Mouse (Mus musculus): ENCODE measurements around the gene Nasp. TPM values are rescaled to one million over a fixed set of nuclear protein-coding genes. Genes with fewer than 3 reads are reported as not detected.
"Not testable (repeated sequence)": the region's sequence is repeated elsewhere in the genome, so short reads cannot be mapped to it uniquely, and the experiment has no call there.

Gene Nasp
- polyA plus RNA-seq, 1 experiment from 2014 or later, result 78.0 TPM

- no peaks in the 10 kb centered on the region for H3K9me3 ChIP-seq (ENCODE audit: control insufficient read depth, low read length)
- H3K27ac ChIP-seq (replicated peaks in 1 of 2; ENCODE audit: control insufficient read depth in 1 of 2, insufficient read depth in 1 of 2, low read depth in 2 of 2, low read length in 2 of 2), result no peak overlapping the region
- H3K36me3 ChIP-seq (ENCODE audit: control insufficient read depth, insufficient read depth, low read length), result no peaks in the 10 kb centered on the region
- 85% methylated on average over 1 of the region's 1 CpGs for WGBS
- H3K4me3 ChIP-seq (ENCODE audit: control insufficient read depth in 1 of 2, insufficient read depth in 1 of 2, low read depth in 1 of 2, low read length in 2 of 2), result no peak overlapping the region
- no peak overlapping the region for H3K4me2 ChIP-seq (ENCODE audit: low read length)
- H3K9ac ChIP-seq (ENCODE audit: low read length), result no peak overlapping the region
- H3K27me3 ChIP-seq (ENCODE audit: control insufficient read depth, insufficient read depth, low read length), result no peaks in the 10 kb centered on the region
- ATAC-seq (ENCODE audit: insufficient number of reproducible peaks, insufficient read depth, low FRiP score, low read depth), result no peak
- H3K4me1 ChIP-seq (ENCODE audit: control insufficient read depth in 2 of 2, insufficient read depth in 2 of 2, low read length in 2 of 2), result no peaks in the 10 kb centered on the region
These were observed 34.3 kb upstream of the Nasp start for GRCm38 (mm10) chr4:116661998-116662397.

GRCm38 (mm10) chr4:116660829-116661228 is 33.1 kb upstream of the Nasp start:
- H3K36me3 ChIP-seq (ENCODE audit: control insufficient read depth, insufficient read depth, low read length), result no peaks in the 10 kb centered on the region
- 67% methylated on average over 6 of the region's 6 CpGs for WGBS
- no peak overlapping the region for H3K27ac ChIP-seq (replicated peaks in 1 of 2; ENCODE audit: control insufficient read depth in 1 of 2, insufficient read depth in 1 of 2, low read depth in 2 of 2, low read length in 2 of 2)
- no peaks in the 10 kb centered on the region for H3K27me3 ChIP-seq (ENCODE audit: control insufficient read depth, insufficient read depth, low read length)
- H3K4me3 ChIP-seq (ENCODE audit: control insufficient read depth in 1 of 2, insufficient read depth in 1 of 2, low read depth in 1 of 2, low read length in 2 of 2), result no peak overlapping the region
- ATAC-seq (ENCODE audit: insufficient number of reproducible peaks, insufficient read depth, low FRiP score, low read depth), result no peak
- H3K9ac ChIP-seq (ENCODE audit: low read length), result no peak overlapping the region
- H3K4me1 ChIP-seq (ENCODE audit: control insufficient read depth in 2 of 2, insufficient read depth in 2 of 2, low read length in 2 of 2), result no peaks in the 10 kb centered on the region
- H3K4me2 ChIP-seq (ENCODE audit: low read length), result no peak overlapping the region
- H3K9me3 ChIP-seq (ENCODE audit: control insufficient read depth, low read length), result no peaks in the 10 kb centered on the region

- not testable (repeated sequence) for H3K4me1 ChIP-seq (ENCODE audit: control insufficient read depth in 2 of 2, insufficient read depth in 2 of 2, low read length in 2 of 2); H3K36me3 ChIP-seq (ENCODE audit: control insufficient read depth, insufficient read depth, low read length); H3K9me3 ChIP-seq (ENCODE audit: control insufficient read depth, low read length); H3K27me3 ChIP-seq (ENCODE audit: control insufficient read depth, insufficient read depth, low read length); H3K4me2 ChIP-seq (ENCODE audit: low read length); H3K9ac ChIP-seq (ENCODE audit: low read length); H3K27ac ChIP-seq (replicated peaks in 1 of 2; ENCODE audit: control insufficient read depth in 1 of 2, insufficient read depth in 1 of 2, low read depth in 2 of 2, low read length in 2 of 2); ATAC-seq (ENCODE audit: insufficient number of reproducible peaks, insufficient read depth, low FRiP score, low read depth); H3K4me3 ChIP-seq (ENCODE audit: control insufficient read depth in 1 of 2, insufficient read depth in 1 of 2, low read depth in 1 of 2, low read length in 2 of 2)
- WGBS, result 86% methylated on average over 6 of the region's 6 CpGs
These were observed 32.2 kb upstream of the Nasp start for GRCm38 (mm10) chr4:116659916-116660315.

DNA sequence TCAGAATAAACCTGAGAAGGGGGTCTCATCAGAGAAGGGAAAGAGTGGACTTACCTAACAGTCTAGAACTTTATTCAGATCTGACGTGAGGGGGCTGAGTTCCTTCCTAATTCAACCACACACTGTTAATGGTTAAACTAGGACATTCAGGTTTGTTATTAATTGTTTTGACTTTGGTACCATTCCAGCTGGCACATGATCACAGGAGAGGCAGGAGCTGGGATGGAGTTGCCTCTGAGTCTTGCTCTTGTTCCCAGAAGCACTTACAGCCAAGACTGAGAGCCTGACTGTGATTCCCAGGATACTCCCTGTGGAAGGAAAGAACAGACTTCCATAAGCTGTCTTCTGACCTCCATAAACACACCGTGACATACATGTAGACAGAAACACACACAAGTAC is 31.7 kb upstream of the Nasp start:
- no peaks in the 10 kb centered on the region for H3K27me3 ChIP-seq (ENCODE audit: control insufficient read depth, insufficient read depth, low read length)
- no peak for ATAC-seq (ENCODE audit: insufficient number of reproducible peaks, insufficient read depth, low FRiP score, low read depth)
- H3K27ac ChIP-seq (replicated peaks in 1 of 2; ENCODE audit: control insufficient read depth in 1 of 2, insufficient read depth in 1 of 2, low read depth in 2 of 2, low read length in 2 of 2), result no peak overlapping the region
- no peaks in the 10 kb centered on the region for H3K9me3 ChIP-seq (ENCODE audit: control insufficient read depth, low read length)
- WGBS, result 75% methylated on average over 2 of the region's 2 CpGs
- no peak overlapping the region for H3K4me2 ChIP-seq (ENCODE audit: low read length)
- no peak overlapping the region for H3K4me3 ChIP-seq (ENCODE audit: control insufficient read depth in 1 of 2, insufficient read depth in 1 of 2, low read depth in 1 of 2, low read length in 2 of 2)
- H3K4me1 ChIP-seq (ENCODE audit: control insufficient read depth in 2 of 2, insufficient read depth in 2 of 2, low read length in 2 of 2), result no peaks in the 10 kb centered on the region; a peak in 1 of 4 replicates
- no peak overlapping the region for H3K9ac ChIP-seq (ENCODE audit: low read length)
- no peaks in the 10 kb centered on the region for H3K36me3 ChIP-seq (ENCODE audit: control insufficient read depth, insufficient read depth, low read length)

GRCm38 (mm10) chr4:116657971-116658370 is 30.2 kb upstream of the Nasp start:
- no peak overlapping the region for H3K9ac ChIP-seq (ENCODE audit: low read length)
- H3K9me3 ChIP-seq (ENCODE audit: control insufficient read depth, low read length), result no peaks in the 10 kb centered on the region
- no peak overlapping the region for H3K27ac ChIP-seq (replicated peaks in 1 of 2; ENCODE audit: control insufficient read depth in 1 of 2, insufficient read depth in 1 of 2, low read depth in 2 of 2, low read length in 2 of 2)
- WGBS, result 37% methylated on average over 3 of the region's 3 CpGs
- H3K4me3 ChIP-seq (ENCODE audit: control insufficient read depth in 1 of 2, insufficient read depth in 1 of 2, low read depth in 1 of 2, low read length in 2 of 2), result no peak overlapping the region
- no peaks in the 10 kb centered on the region for H3K27me3 ChIP-seq (ENCODE audit: control insufficient read depth, insufficient read depth, low read length)
- H3K4me2 ChIP-seq (ENCODE audit: low read length), result no peak overlapping the region
- ATAC-seq (ENCODE audit: insufficient number of reproducible peaks, insufficient read depth, low FRiP score, low read depth), result no peak
- H3K4me1 ChIP-seq (ENCODE audit: control insufficient read depth in 2 of 2, insufficient read depth in 2 of 2, low read length in 2 of 2), result no peaks in the 10 kb centered on the region; a peak in 1 of 4 replicates
- no peaks in the 10 kb centered on the region for H3K36me3 ChIP-seq (ENCODE audit: control insufficient read depth, insufficient read depth, low read length)

DNA sequence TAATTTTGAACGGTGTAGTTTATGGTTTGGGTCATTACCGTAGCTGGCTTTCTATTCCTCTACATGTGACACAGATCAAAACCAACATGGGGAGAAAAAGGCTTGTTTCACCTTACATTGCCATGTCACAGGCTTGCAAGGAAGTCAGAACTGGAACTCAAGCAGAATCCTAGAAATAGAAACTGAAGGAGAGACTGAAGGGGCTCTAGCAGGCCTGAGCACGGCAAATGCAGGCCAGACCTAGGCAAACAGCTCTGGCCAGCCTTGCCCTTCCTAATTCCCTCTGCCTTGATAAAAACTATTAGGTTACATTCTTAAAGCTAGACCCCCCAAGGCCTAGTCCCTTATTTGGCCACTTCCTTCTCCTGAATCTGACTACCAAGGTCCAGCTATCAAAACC is 27.9 kb upstream of the Nasp start:
- H3K36me3 ChIP-seq (ENCODE audit: control insufficient read depth, insufficient read depth, low read length), result no peaks in the 10 kb centered on the region
- no peak overlapping the region for H3K4me2 ChIP-seq (ENCODE audit: low read length)
- ATAC-seq (ENCODE audit: insufficient number of reproducible peaks, insufficient read depth, low FRiP score, low read depth), result no peak
- H3K9me3 ChIP-seq (ENCODE audit: control insufficient read depth, low read length), result no peaks in the 10 kb centered on the region
- peaks cover 0 to 4% of the 10 kb centered on the region in 2 experiments; a peak in 1 of 4 replicates for H3K4me1 ChIP-seq (ENCODE audit: control insufficient read depth in 2 of 2, insufficient read depth in 2 of 2, low read length in 2 of 2)
- no peaks in the 10 kb centered on the region for H3K27me3 ChIP-seq (ENCODE audit: control insufficient read depth, insufficient read depth, low read length)
- H3K27ac ChIP-seq (replicated peaks in 1 of 2; ENCODE audit: control insufficient read depth in 1 of 2, insufficient read depth in 1 of 2, low read depth in 2 of 2, low read length in 2 of 2), result no peak overlapping the region
- H3K9ac ChIP-seq (ENCODE audit: low read length), result no peak overlapping the region
- WGBS, result 63% methylated on average over 3 of the region's 3 CpGs
- no peak overlapping the region for H3K4me3 ChIP-seq (ENCODE audit: control insufficient read depth in 1 of 2, insufficient read depth in 1 of 2, low read depth in 1 of 2, low read length in 2 of 2)

DNA sequence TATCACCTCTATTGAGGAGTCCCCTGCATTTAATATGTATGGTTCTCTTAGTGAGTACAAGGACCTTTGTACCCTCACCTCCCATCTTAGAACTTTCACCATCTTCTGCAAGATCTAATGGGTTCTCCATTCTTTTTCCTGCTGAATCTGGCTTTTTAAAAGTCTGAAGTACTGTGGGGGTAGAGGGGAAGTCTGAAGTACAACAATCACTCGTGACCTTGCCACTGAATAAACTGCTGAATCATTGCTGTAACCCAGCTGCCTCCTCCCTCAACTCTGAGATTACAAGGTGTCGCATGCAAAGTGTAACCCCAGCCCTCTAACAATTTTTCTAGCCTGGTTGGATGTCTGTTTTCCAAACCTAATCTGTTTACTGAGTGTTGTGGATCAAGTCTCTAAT is 27.4 kb upstream of the Nasp start:
- WGBS, result 39% methylated on average over 2 of the region's 2 CpGs
- Histone ChIP-seq H3K9me3 (ENCODE audit: control insufficient read depth, low read length) (no peaks in the 10 kb centered on the region), H3K27ac (replicated peaks in 1 of 2; ENCODE audit: control insufficient read depth in 1 of 2, insufficient read depth in 1 of 2, low read depth in 2 of 2, low read length in 2 of 2) (no peak overlapping the region), H3K4me1 (ENCODE audit: control insufficient read depth in 2 of 2, insufficient read depth in 2 of 2, low read length in 2 of 2) (peaks cover 0 to 7% of the 10 kb centered on the region in 2 experiments; a peak in 3 of 4 replicates), H3K9ac (ENCODE audit: low read length) (no peak overlapping the region), H3K27me3 (ENCODE audit: control insufficient read depth, insufficient read depth, low read length) (no peaks in the 10 kb centered on the region), H3K4me3 (ENCODE audit: control insufficient read depth in 1 of 2, insufficient read depth in 1 of 2, low read depth in 1 of 2, low read length in 2 of 2) (no peak overlapping the region), H3K4me2 (ENCODE audit: low read length) (no peak overlapping the region), H3K36me3 (ENCODE audit: control insufficient read depth, insufficient read depth, low read length) (no peaks in the 10 kb centered on the region)
- ATAC-seq (ENCODE audit: insufficient number of reproducible peaks, insufficient read depth, low FRiP score, low read depth), result no peak

DNA sequence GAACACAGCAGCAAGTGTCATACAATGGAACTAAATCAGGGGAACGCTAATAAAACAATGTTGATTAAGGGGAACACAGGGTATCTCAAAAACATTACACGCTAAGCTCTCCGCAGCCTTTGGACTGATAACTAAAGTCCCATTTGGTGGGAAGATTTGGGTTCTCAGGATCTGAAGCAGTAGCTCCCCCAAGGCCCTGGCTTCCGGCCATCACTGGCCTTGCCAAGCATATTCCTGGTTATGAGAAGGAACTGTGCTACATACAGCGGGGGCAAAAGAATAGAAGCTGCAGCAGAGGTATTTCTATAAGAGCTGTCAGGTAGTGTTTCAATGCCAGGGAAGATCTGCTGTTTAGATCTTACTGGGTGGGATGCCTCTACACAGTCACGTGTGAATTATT is 25.5 kb upstream of the Nasp start:
- Histone ChIP-seq H3K9me3 (ENCODE audit: control insufficient read depth, low read length) (no peaks in the 10 kb centered on the region), H3K4me3 (ENCODE audit: control insufficient read depth in 1 of 2, insufficient read depth in 1 of 2, low read depth in 1 of 2, low read length in 2 of 2) (no peak overlapping the region), H3K9ac (ENCODE audit: low read length) (no peak overlapping the region), H3K36me3 (ENCODE audit: control insufficient read depth, insufficient read depth, low read length) (peaks cover 14% of the 10 kb centered on the region), H3K27me3 (ENCODE audit: control insufficient read depth, insufficient read depth, low read length) (no peaks in the 10 kb centered on the region), H3K27ac (replicated peaks in 1 of 2; ENCODE audit: control insufficient read depth in 1 of 2, insufficient read depth in 1 of 2, low read depth in 2 of 2, low read length in 2 of 2) (no peak overlapping the region), H3K4me1 (ENCODE audit: control insufficient read depth in 2 of 2, insufficient read depth in 2 of 2, low read length in 2 of 2) (peaks cover 4 to 16% of the 10 kb centered on the region in 2 experiments), H3K4me2 (ENCODE audit: low read length) (no peak overlapping the region)
- WGBS, result 81% methylated on average over 6 of the region's 6 CpGs
- ATAC-seq (ENCODE audit: insufficient number of reproducible peaks, insufficient read depth, low FRiP score, low read depth), result no peak
